Mouse (Mus musculus): Measurements from ENCODE around the gene Bcl2a1b. TPM values are rescaled to one million over a fixed set of nuclear protein-coding genes. Genes with fewer than 3 reads are reported as not detected.
A peak's percentile ranks its signal among the peaks of the same experiment; 100 is the strongest.
"Not testable (repeated sequence)": the region's sequence is repeated elsewhere in the genome, so short reads cannot be mapped to it uniquely, and the experiment has no call there.

The Bcl2a1b gene
- total and polyA plus RNA-seq, 3 experiments: not detected

DNA sequence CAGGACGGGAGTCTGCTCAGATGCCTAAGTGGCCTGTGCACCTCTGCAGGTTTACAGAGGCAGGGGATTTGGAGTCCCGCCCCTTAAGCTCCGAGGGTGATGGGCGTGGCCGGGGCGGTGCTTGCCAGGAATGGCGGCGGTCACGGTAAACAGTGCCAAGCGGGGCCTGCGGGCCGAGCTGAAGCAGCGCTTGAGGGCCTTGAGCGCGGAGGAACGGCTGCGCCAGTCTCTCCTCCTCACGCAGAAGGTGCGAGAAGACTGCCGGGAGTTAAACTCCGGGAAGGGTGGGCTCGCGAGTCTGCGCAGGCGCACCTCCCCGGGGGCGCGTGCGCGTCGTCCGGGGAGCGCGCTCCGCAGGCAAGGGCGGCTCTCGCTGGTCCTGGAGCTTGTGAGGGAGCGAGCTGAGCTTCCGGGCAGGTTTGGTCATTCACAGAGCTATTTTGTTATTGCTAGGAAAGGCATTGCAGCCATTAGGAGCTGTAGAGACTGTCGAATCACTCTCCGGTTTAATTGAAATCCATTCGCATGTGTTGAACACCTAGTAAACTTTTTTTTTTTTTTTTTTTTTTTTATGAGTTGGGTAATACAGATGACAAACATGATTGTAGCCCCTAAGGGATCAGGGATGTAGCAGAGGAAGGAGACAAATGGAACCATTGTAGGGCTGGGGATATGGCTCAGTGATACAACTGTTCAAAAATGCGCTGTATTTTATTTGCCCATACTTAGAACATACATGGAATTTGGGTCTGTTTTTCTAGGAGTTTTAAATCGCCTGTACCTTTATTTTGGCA is 12.3 kb downstream of the Bcl2a1b start:
- not testable (repeated sequence) for H3K36me3 ChIP-seq (replicated peaks); H3K27me3 ChIP-seq (ENCODE audit: insufficient read depth, low read length); H3K9me3 ChIP-seq (replicated peaks); DNase-seq (ENCODE audit: low spot score); H3K4me1 ChIP-seq (ENCODE audit: insufficient read depth, low read depth, low read length)
- peak; percentile 83 for ATAC-seq (ENCODE audit: extremely low read depth, insufficient number of reproducible peaks, low FRiP score, poor library complexity, severe bottlenecking)
- peak overlapping the region; percentile 63; the same call in 1 of the 2 replicates for H3K4me3 ChIP-seq (ENCODE audit: low read depth, low read length)

DNA sequence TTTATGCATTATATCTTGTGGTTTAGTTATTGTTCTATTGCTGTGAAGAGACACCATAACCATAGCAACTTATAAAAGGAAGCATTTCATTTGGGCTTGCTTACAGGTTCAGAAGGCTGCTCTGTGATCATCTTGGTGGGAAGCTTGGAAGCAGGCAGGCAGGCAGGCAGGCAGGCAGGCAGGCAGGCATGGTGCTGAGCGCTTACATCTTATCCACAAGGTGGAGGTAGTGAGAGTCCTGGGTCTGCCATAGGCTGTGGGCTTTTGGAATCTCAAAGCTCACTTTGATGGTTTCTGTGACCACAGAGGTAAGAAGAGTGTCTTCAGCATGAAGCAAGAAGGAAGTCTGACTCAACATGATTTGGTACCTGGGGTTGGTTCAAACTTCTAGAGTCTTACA is 13.4 kb downstream of the Bcl2a1b start:
- H3K4me3 ChIP-seq (ENCODE audit: low read depth, low read length); H3K27me3 ChIP-seq (ENCODE audit: insufficient read depth, low read length); H3K36me3 ChIP-seq (replicated peaks); H3K4me1 ChIP-seq (ENCODE audit: insufficient read depth, low read depth, low read length); DNase-seq (ENCODE audit: low spot score); H3K9me3 ChIP-seq (replicated peaks): not testable (repeated sequence)
- peak; percentile 16; the same call in 1 of the 2 replicates for ATAC-seq (ENCODE audit: extremely low read depth, insufficient number of reproducible peaks, low FRiP score, poor library complexity, severe bottlenecking)

DNA sequence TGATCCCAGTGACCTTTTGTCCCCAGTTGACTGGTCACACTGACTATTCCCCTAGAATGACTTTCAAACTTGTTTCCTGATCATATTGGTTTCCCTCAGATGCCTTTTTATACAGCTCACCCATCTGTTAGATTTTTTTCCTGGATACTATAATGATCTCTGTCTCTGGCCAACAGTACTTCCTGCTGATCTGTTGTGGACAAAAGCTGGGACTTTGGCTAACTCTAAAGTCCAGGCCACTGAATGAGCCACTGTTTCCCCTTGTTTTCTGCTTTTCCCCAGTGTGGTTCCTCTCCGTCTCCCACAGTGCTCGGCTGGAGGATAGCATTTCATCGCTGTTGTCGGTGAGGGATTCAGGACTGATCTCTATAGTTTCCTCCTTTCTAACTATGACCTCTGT is 19.2 kb downstream of the Bcl2a1b start:
- ATAC-seq (ENCODE audit: extremely low read depth, insufficient number of reproducible peaks, low FRiP score, poor library complexity, severe bottlenecking); DNase-seq (ENCODE audit: low spot score); H3K9me3 ChIP-seq (replicated peaks); H3K4me1 ChIP-seq (ENCODE audit: insufficient read depth, low read depth, low read length); H3K4me3 ChIP-seq (ENCODE audit: low read depth, low read length); H3K27me3 ChIP-seq (ENCODE audit: insufficient read depth, low read length); H3K36me3 ChIP-seq (replicated peaks): not testable (repeated sequence)

DNA sequence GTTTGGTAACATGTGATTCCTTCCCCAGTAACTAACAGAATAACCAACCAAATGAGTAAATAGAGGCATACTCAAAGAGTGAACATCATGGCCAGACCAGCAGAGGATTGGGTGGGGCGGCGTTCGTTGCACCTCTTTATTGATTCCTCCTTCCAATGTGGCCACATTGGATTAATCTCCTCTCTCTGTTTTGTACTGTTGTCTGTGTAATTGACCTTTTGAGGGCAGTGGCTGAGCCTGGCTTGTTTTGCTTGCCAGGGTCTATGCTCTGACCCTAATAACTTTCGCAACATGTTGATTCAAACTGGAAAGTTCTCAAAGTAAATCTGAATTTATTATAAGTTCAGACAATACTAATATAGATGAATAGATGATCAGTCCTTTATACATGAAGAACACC is 20.7 kb downstream of the Bcl2a1b start:
- ATAC-seq (ENCODE audit: extremely low read depth, insufficient number of reproducible peaks, low FRiP score, poor library complexity, severe bottlenecking); H3K4me1 ChIP-seq (ENCODE audit: insufficient read depth, low read depth, low read length); H3K9me3 ChIP-seq (replicated peaks); H3K4me3 ChIP-seq (ENCODE audit: low read depth, low read length); H3K27me3 ChIP-seq (ENCODE audit: insufficient read depth, low read length); H3K36me3 ChIP-seq (replicated peaks); DNase-seq (ENCODE audit: low spot score): not testable (repeated sequence)

DNA sequence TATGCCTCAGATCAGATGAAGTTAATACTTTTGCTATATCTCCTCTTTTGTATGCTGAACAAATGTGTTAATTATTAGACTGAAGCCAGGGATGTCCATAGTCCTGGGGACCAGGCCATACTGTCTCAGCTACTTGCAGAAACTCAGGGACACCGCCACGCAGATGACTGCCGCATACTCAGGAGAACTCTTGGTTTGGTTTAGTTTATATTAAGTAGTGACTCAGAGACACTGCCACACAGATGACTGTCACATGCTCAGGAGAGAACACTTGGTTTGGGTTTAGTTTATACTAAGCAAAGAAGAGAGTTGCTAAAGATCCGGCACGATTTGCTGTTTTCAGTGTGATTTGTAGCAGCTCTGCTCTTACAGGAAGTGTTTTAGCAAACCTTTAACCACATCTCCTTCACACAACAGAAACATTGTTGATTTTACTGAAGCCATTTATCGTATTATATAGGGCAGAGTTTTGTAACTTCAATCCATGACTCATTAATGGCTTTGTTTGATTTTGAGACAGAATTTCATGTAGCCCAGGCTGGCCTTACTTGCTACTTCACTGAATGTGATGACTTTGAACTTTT is 21.8 kb downstream of the Bcl2a1b start:
- not testable (repeated sequence) for H3K27me3 ChIP-seq (ENCODE audit: insufficient read depth, low read length); H3K4me3 ChIP-seq (ENCODE audit: low read depth, low read length); H3K36me3 ChIP-seq (replicated peaks); H3K4me1 ChIP-seq (ENCODE audit: insufficient read depth, low read depth, low read length); H3K9me3 ChIP-seq (replicated peaks); ATAC-seq (ENCODE audit: extremely low read depth, insufficient number of reproducible peaks, low FRiP score, poor library complexity, severe bottlenecking); DNase-seq (ENCODE audit: low spot score)

DNA sequence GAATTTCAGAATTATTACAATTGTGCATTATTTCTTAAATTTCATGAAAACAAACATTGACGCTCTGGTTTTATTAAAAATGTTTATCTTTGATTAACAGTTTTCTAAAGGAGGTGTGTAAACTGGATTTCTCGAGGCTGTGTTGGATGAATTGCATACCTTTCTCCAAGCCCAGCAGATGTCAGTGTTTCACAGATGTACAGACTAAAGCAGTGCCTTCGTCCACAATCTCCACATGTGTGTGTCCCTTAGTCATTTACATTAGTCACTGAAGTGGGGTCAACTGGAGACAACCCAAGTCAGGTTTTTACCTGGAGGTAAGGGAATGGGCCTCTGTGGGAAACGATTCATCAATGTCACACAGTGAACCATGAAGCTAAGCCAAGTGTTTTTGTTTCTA is 27.1 kb downstream of the Bcl2a1b start:
- TF ChIP-seq GATA2 (IDR thresholded peaks at IDR 0.05; ENCODE audit: borderline replicate concordance, low read depth, low read length): no peak
- TF ChIP-seq CTCF (IDR thresholded peaks at IDR 0.05; ENCODE audit: low read depth, low read length): no peak
- TF ChIP-seq TAL1 (conservative IDR thresholded peaks at IDR 0.05; ENCODE audit: low read depth, low read length): no peak
- TF ChIP-seq GATA1 (IDR thresholded peaks at IDR 0.05; ENCODE audit: borderline replicate concordance, low read length): no peak
- no peak for TF ChIP-seq POLR2AphosphoS5 (IDR thresholded peaks at IDR 0.05; ENCODE audit: insufficient replicate concordance, low read depth, low read length)
- H3K4me1 ChIP-seq (ENCODE audit: insufficient read depth, low read depth, low read length): no peaks in the 10 kb centered on the region
- H3K36me3 ChIP-seq (replicated peaks): no peaks in the 10 kb centered on the region
- H3K4me3 ChIP-seq (ENCODE audit: low read depth, low read length): no peak overlapping the region
- H3K9me3 ChIP-seq (replicated peaks): no peaks in the 10 kb centered on the region
- H3K27me3 ChIP-seq (ENCODE audit: insufficient read depth, low read length): no peaks in the 10 kb centered on the region
- ATAC-seq (ENCODE audit: extremely low read depth, insufficient number of reproducible peaks, low FRiP score, poor library complexity, severe bottlenecking) (no peak), DNase-seq (ENCODE audit: low spot score) (no peak)

DNA sequence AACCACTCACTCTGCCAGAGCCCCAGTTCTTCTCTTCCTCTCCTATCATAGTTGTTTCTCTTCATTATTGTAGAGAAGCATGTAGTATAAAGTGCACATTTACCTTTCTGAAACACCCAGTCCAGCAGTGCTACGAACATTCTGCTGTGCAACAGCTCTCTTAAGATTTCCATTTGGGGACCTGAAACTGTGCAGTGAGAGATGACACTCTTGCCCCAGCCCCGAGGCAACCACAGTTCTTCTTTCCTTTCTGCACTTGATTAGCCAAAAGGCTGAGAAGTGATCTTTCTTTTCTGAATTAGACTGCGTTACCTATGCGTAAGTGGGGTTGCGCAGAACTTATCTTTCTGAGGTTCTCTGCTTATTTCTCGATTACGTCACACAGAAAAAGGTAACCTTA is 29.1 kb downstream of the Bcl2a1b start:
- TF ChIP-seq CTCF (IDR thresholded peaks at IDR 0.05; ENCODE audit: low read depth, low read length): no peak
- no peak for TF ChIP-seq GATA1 (IDR thresholded peaks at IDR 0.05; ENCODE audit: borderline replicate concordance, low read length)
- TF ChIP-seq TAL1 (conservative IDR thresholded peaks at IDR 0.05; ENCODE audit: low read depth, low read length): no peak
- no peak for TF ChIP-seq POLR2AphosphoS5 (IDR thresholded peaks at IDR 0.05; ENCODE audit: insufficient replicate concordance, low read depth, low read length)
- no peak for TF ChIP-seq GATA2 (IDR thresholded peaks at IDR 0.05; ENCODE audit: borderline replicate concordance, low read depth, low read length)
- Histone ChIP-seq H3K4me3 (ENCODE audit: low read depth, low read length) (no peak overlapping the region), H3K9me3 (replicated peaks) (no peaks in the 10 kb centered on the region), H3K27me3 (ENCODE audit: insufficient read depth, low read length) (no peaks in the 10 kb centered on the region), H3K4me1 (ENCODE audit: insufficient read depth, low read depth, low read length) (no peaks in the 10 kb centered on the region), H3K36me3 (replicated peaks) (no peaks in the 10 kb centered on the region)
- DNase-seq (ENCODE audit: low spot score) (no peak), ATAC-seq (ENCODE audit: extremely low read depth, insufficient number of reproducible peaks, low FRiP score, poor library complexity, severe bottlenecking) (no peak)

DNA sequence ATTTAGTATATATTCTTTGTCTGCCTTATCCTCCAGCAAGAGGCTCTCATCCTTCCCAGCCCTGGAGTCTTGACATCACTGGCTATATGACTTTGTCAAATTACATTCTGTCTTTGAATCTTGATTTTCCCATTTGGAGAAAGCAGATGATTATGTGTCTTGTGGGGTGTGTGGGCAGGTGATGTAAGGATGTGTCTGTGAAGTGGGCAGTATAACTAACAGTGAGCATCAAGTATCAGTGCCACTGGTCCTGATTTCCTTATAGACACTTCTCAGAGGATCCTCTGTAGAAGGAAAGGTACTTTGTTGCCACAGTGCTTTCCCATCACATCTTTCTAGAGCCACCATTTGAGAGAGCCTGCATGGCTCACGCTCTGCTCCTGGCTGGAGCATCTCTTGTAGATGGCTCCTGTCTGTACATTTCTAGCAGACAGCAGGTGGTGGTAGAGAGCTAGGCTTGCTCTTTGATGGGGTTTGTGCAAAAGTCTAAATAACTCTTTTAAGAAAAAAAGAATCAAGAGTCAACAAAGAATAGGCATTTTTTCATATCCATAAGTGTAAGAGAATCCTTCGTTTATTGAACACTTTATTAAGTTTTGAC is 32.0 kb downstream of the Bcl2a1b start:
- H3K27me3 ChIP-seq (ENCODE audit: insufficient read depth, low read length); H3K9me3 ChIP-seq (replicated peaks); H3K36me3 ChIP-seq (replicated peaks); DNase-seq (ENCODE audit: low spot score); H3K4me1 ChIP-seq (ENCODE audit: insufficient read depth, low read depth, low read length); H3K4me3 ChIP-seq (ENCODE audit: low read depth, low read length): not testable (repeated sequence)
- peak; percentile 49; the same call in 1 of the 2 replicates for ATAC-seq (ENCODE audit: extremely low read depth, insufficient number of reproducible peaks, low FRiP score, poor library complexity, severe bottlenecking)

DNA sequence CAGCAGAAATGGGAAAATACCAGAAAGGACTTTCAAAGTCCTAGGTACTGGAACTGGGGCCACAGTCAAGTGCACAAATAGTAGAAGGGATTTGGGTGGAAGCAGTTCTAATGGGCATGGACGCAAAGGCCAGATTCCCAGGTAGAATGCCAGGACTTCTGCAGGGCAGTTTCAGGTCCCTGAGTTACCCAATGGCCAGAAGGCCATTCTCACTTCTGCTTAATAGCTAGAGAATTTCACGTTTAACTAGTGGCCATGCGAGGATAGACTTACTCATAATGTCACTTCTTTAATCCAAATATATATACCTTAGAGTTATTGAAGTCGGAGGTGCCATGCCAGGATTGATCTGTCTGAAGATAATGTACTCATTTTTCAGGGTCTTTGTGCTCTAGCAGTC is 38.1 kb downstream of the Bcl2a1b start:
- ATAC-seq (ENCODE audit: extremely low read depth, insufficient number of reproducible peaks, low FRiP score, poor library complexity, severe bottlenecking); H3K36me3 ChIP-seq (replicated peaks); H3K9me3 ChIP-seq (replicated peaks); H3K27me3 ChIP-seq (ENCODE audit: insufficient read depth, low read length); H3K4me3 ChIP-seq (ENCODE audit: low read depth, low read length); H3K4me1 ChIP-seq (ENCODE audit: insufficient read depth, low read depth, low read length); DNase-seq (ENCODE audit: low spot score): not testable (repeated sequence)

DNA sequence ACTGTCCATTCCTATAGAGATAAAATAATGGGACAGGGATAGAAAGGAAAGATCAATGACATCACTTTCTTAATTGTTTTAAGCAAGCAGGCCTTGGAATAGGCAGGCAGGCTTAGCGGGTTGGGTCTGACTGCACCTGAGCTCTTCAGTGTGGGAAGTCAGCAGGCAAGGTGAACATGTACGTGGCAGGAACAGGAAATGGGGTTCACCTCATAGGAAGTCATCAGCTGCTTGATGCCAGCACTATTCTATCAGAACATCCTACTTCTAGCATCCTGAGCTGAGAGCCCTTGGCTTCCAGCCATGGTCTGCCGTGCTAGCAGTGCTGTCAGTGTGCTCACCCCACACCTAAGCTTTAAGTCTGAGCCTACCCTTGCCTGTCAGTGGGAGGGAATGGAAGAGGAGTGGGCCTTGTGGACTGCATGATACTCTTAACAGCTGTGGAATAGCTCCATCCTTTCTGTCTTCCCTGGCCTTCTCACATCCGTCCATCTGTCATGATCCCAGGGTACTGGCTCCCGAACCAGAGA is 40.0 kb downstream of the Bcl2a1b start:
- not testable (repeated sequence) for H3K27me3 ChIP-seq (ENCODE audit: insufficient read depth, low read length); ATAC-seq (ENCODE audit: extremely low read depth, insufficient number of reproducible peaks, low FRiP score, poor library complexity, severe bottlenecking); DNase-seq (ENCODE audit: low spot score); H3K4me1 ChIP-seq (ENCODE audit: insufficient read depth, low read depth, low read length); H3K36me3 ChIP-seq (replicated peaks); H3K9me3 ChIP-seq (replicated peaks); H3K4me3 ChIP-seq (ENCODE audit: low read depth, low read length)

All from G1E (cell line).